Mouse (Mus musculus) thymus, postnatal 0 days (tissue): ENCODE data around the gene Ccm2. TPM values are rescaled to one million over a fixed set of nuclear protein-coding genes. Genes with fewer than 3 reads are reported as not detected.

Experiments
- polyA plus RNA-seq: library from polyadenylated mRNA; unstranded; fragments of >200 nt; fragmentation: Nextera tagmentation; extraction: Ambion mirVana; gene quantifications from 2 replicates; pipeline ENCODE4 v1.2.1, GENCODE M21; 2015

The Ccm2 gene
- polyA plus RNA-seq, 1 experiment from 2014 or later, result 190 TPM

Other genes with a start within 250 kb of the Ccm2 start
- 12.2 and 14.9 TPM in 2 replicates for gene Zmiz2, start 157.8 kb upstream of the Ccm2 start, polyA plus RNA-seq
- 7,546 and 8,495 TPM in 2 replicates for gene Ppia, start 131.4 kb upstream of the Ccm2 start, polyA plus RNA-seq
- gene H2afv, start 102.4 kb upstream of the Ccm2 start, polyA plus RNA-seq, result 715 and 776 TPM in 2 replicates
- 17.8 and 22.5 TPM in 2 replicates for gene Purb, start 71.0 kb upstream of the Ccm2 start, polyA plus RNA-seq
- gene Myo1g, start 25.9 kb upstream of the Ccm2 start, polyA plus RNA-seq, result 50.6 and 53.8 TPM in 2 replicates
- 0.26 and 0.33 TPM in 2 replicates for gene Nacad, start 59.2 kb downstream of the Ccm2 start, polyA plus RNA-seq
- 41.6 and 43.4 TPM in 2 replicates for gene Tbrg4, start 79.2 kb downstream of the Ccm2 start, polyA plus RNA-seq
- 0.29 and 0.53 TPM in 2 replicates for gene Wap, start 91.8 kb downstream of the Ccm2 start, polyA plus RNA-seq
- gene Ramp3, start 111.6 kb downstream of the Ccm2 start, polyA plus RNA-seq, result 14.8 and 18.4 TPM in 2 replicates